Mouse (Mus musculus) retina, postnatal 7 days (tissue): ENCODE measurements around the gene Nbea.
"Not testable (repeated sequence)": the region's sequence is repeated elsewhere in the genome, so short reads cannot be mapped to it uniquely, and the experiment has no call there.

ENCODE experiments used
- DNase-seq: peaks from one replicate; pipeline ENCODE4 v3.0.0-alpha.2; 2012; ENCODE audit warnings: low read depth, low spot score

Gene Nbea

GRCm38 (mm10) chr3:55661678-55662445 lies 521.6 kb downstream of the Nbea start:
- no peak for DNase-seq

- no peak for DNase-seq
Observed at GRCm38 (mm10) chr3:55660261-55660838, 523.2 kb downstream of the Nbea start.

GRCm38 (mm10) chr3:55659558-55660215 lies 523.8 kb downstream of the Nbea start:
- no peak for DNase-seq

GRCm38 (mm10) chr3:55652321-55652720 lies 531.2 kb downstream of the Nbea start:
- no peak for DNase-seq

GRCm38 (mm10) chr3:55651877-55652276 lies 531.6 kb downstream of the Nbea start:
- no peak for DNase-seq

GRCm38 (mm10) chr3:55649541-55649940 lies 534.0 kb downstream of the Nbea start:
- no peak for DNase-seq

- no peak for DNase-seq
Observed at GRCm38 (mm10) chr3:55648299-55648698, 535.2 kb downstream of the Nbea start.

GRCm38 (mm10) chr3:55647176-55647575 lies 536.3 kb downstream of the Nbea start:
- DNase-seq = no peak

- no peak for DNase-seq
Observed at GRCm38 (mm10) chr3:55646437-55646836, 537.1 kb downstream of the Nbea start.

- no peak for DNase-seq
Observed at GRCm38 (mm10) chr3:55644035-55644618, 539.4 kb downstream of the Nbea start.

- no peak for DNase-seq
Observed at GRCm38 (mm10) chr3:55637660-55638059, 545.8 kb downstream of the Nbea start.

GRCm38 (mm10) chr3:55635542-55636172 lies 547.8 kb downstream of the Nbea start:
- no peak for DNase-seq

GRCm38 (mm10) chr3:55627054-55627453 lies 556.4 kb downstream of the Nbea start:
- DNase-seq = no peak

- DNase-seq = not testable (repeated sequence)
Observed at GRCm38 (mm10) chr3:55621958-55622357, 561.5 kb downstream of the Nbea start.

GRCm38 (mm10) chr3:55618396-55618795 lies 565.1 kb downstream of the Nbea start:
- no peak for DNase-seq

- DNase-seq = no peak
Observed at GRCm38 (mm10) chr3:55612459-55613115, 570.9 kb downstream of the Nbea start.

GRCm38 (mm10) chr3:55612023-55612422 lies 571.5 kb downstream of the Nbea start:
- DNase-seq = no peak

- no peak for DNase-seq
Observed at GRCm38 (mm10) chr3:55610191-55610590, 573.3 kb downstream of the Nbea start.

- no peak for DNase-seq
Observed at GRCm38 (mm10) chr3:55600286-55600685, 583.2 kb downstream of the Nbea start.

GRCm38 (mm10) chr3:55599366-55600085 lies 584.0 kb downstream of the Nbea start:
- DNase-seq = no peak

GRCm38 (mm10) chr3:55598681-55599080 lies 584.8 kb downstream of the Nbea start:
- DNase-seq = no peak
